Mouse (Mus musculus): ENCODE measurements at regions not wholly inside any gene's neighbourhood (a gene's known extent, or its start where the extent isn't known, plus 50 kb on each side); places are given as distances from the start of the nearest gene placed in this dataset.
A peak's percentile ranks its signal among the peaks of the same experiment; 100 is the strongest.

- DNase-seq (ENCODE audit: low spot score in 2 of 2) = no peak
Observed at GRCm38 (mm10) chr4:80691774-80692485, 142.0 kb upstream of the Tyrp1 start.

- no peak for DNase-seq (ENCODE audit: low spot score in 2 of 2)
Observed at GRCm38 (mm10) chr4:80712698-80713097, 121.2 kb upstream of the Tyrp1 start.

- DNase-seq (ENCODE audit: low spot score in 2 of 2) = no peak
Observed at GRCm38 (mm10) chr4:80744975-80745734, 88.8 kb upstream of the Tyrp1 start.

- no peak for DNase-seq (ENCODE audit: low spot score in 2 of 2)
Observed at GRCm38 (mm10) chr4:80752259-80752658, 81.7 kb upstream of the Tyrp1 start.

- no peak for DNase-seq (ENCODE audit: low spot score in 2 of 2)
Observed at GRCm38 (mm10) chr4:80756114-80756513, 77.8 kb upstream of the Tyrp1 start.

- no peak for DNase-seq (ENCODE audit: low spot score in 2 of 2)
Observed at GRCm38 (mm10) chr4:80764024-80764423, 69.9 kb upstream of the Tyrp1 start.

- peak in 1 of 2 experiments; percentile 12 for DNase-seq (ENCODE audit: low spot score in 2 of 2)
Observed at GRCm38 (mm10) chr4:80765781-80766180, 68.1 kb upstream of the Tyrp1 start.

- no peak for DNase-seq (ENCODE audit: low spot score in 2 of 2)
Observed at GRCm38 (mm10) chr4:80767447-80767846, 66.5 kb upstream of the Tyrp1 start.
